23 mouse cellular contexts compared by ENCODE assay signal in genomic region chr9:64980548-64980947, GRCm38 (mm10). TPM values are rescaled to one million over a fixed set of nuclear protein-coding genes. Genes with fewer than 3 reads are reported as not detected.
DNase-seq lines count a peak whose midpoint lies in the region; ATAC-seq and TF ChIP-seq lines count a peak whose summit lies in the region.
"Had no signal": no experiment of that assay in that cellular context is flagged by ENCODE, and none has a peak within 500 bp of the region (broad histone marks: within the 10 kb centered on the region; RNA-seq: fewer than 3 reads in every experiment).

No protein-coding gene starts in this region.

- intact Hi-C loops in heart, postnatal 36 days (cut with DNase I): no loop called here

- no peak overlapping the region; the same call in 1 of the 2 replicates for H3K9ac ChIP-seq in embryonic facial prominence, embryonic 14.5 days (ENCODE audit: low read depth, low read length)
- H3K9ac ChIP-seq in heart, postnatal 0 days (replicated peaks; ENCODE audit: low read depth, low read length): no peak overlapping the region
- H3K9ac ChIP-seq in kidney, embryonic 16.5 days (replicated peaks; ENCODE audit: low read length): no peak overlapping the region
- H3K9ac ChIP-seq: embryonic facial prominence, embryonic 15.5 days; hindbrain, embryonic 12.5 days had no signal

- no peaks in the 10 kb centered on the region for H3K9me3 ChIP-seq in embryonic facial prominence, embryonic 14.5 days (ENCODE audit: control insufficient read depth, low read length)
- no peaks in the 10 kb centered on the region for H3K9me3 ChIP-seq in embryonic facial prominence, embryonic 10.5 days
- H3K9me3 ChIP-seq in heart, postnatal 0 days (replicated peaks; ENCODE audit: control insufficient read depth, low read length): no peaks in the 10 kb centered on the region
- no peaks in the 10 kb centered on the region for H3K9me3 ChIP-seq in kidney, embryonic 16.5 days (ENCODE audit: low read length)
- H3K9me3 ChIP-seq: embryonic facial prominence, embryonic 15.5 days; forebrain, embryonic 10.5 days; G1E; hindbrain, embryonic 12.5 days had no signal

- DNase-seq in embryonic facial prominence, embryonic 14.5 days (ENCODE audit: low spot score): peak; percentile 4
- no peak for DNase-seq in embryonic facial prominence, embryonic 10.5 days (ENCODE audit: low spot score)
- peak; percentile 29 for DNase-seq in heart, postnatal 0 days (ENCODE audit: low spot score)
- no peak for DNase-seq in heart, postnatal 36 days
- DNase-seq in kidney, adult 9 months: peak; percentile 23
- DNase-seq in adipocyte (ENCODE audit: low spot score): peak; percentile 44
- DNase-seq: adrenal gland, postnatal 10 days; B cell, adult 2 months; cerebellum, adult 11 months; cerebellum, adult 9-10 months; cerebellum, postnatal 25 days; gastrocnemius, adult 2 months; heart, postnatal 4 days had no signal

- no peak overlapping the region for H3K4me3 ChIP-seq in embryonic facial prominence, embryonic 14.5 days (ENCODE audit: low read depth, low read length)
- no peak overlapping the region for H3K4me3 ChIP-seq in embryonic facial prominence, embryonic 10.5 days
- no peak overlapping the region for H3K4me3 ChIP-seq in heart, postnatal 0 days (ENCODE audit: low read depth, low read length)
- H3K4me3 ChIP-seq in kidney, embryonic 16.5 days (ENCODE audit: low read length): no peak overlapping the region
- H3K4me3 ChIP-seq: embryonic facial prominence, embryonic 15.5 days; erythroblast, embryonic 14.5 days; forebrain, embryonic 10.5 days; gastrocnemius, adult 2 months; hindbrain, embryonic 12.5 days had no signal

- no peak for ATAC-seq in embryonic facial prominence, embryonic 14.5 days (ENCODE audit: low read depth)
- peak; percentile 77 for ATAC-seq in heart, postnatal 0 days (ENCODE audit: insufficient read depth, low read depth)
- no peak for ATAC-seq in kidney, embryonic 16.5 days (ENCODE audit: low FRiP score, low TSS enrichment)
- ATAC-seq: CD4-positive, CD25-positive, alpha-beta regulatory T cell, adult 4 months; forebrain, embryonic 14.5 days; hindbrain, embryonic 16.5 days; inflammation-experienced regulatory T-cells, adult 6 months had no signal

- H3K27ac ChIP-seq in embryonic facial prominence, embryonic 14.5 days (replicated peaks; ENCODE audit: low read depth, low read length): no peak overlapping the region
- H3K27ac ChIP-seq in embryonic facial prominence, embryonic 10.5 days (replicated peaks): no peak overlapping the region
- H3K27ac ChIP-seq in heart, postnatal 0 days (ENCODE audit: low read depth): peak overlapping the region; percentile 52; the same call in 1 of the 2 replicates
- H3K27ac ChIP-seq in kidney, embryonic 16.5 days (ENCODE audit: low read length): no peak overlapping the region
- H3K27ac ChIP-seq: embryonic facial prominence, embryonic 15.5 days; forebrain, embryonic 10.5 days; gastrocnemius, adult 2 months; hindbrain, embryonic 12.5 days had no signal

- H3K4me1 ChIP-seq in embryonic facial prominence, embryonic 14.5 days (ENCODE audit: control insufficient read depth, insufficient read depth, low read length): no peaks in the 10 kb centered on the region
- H3K4me1 ChIP-seq in embryonic facial prominence, embryonic 10.5 days: no peaks in the 10 kb centered on the region
- 0 out of 2 replicates have a peak, but pooled peaks cover 6% of the 10 kb centered on the region for H3K4me1 ChIP-seq in heart, postnatal 0 days (ENCODE audit: control insufficient read depth, insufficient read depth)
- no peaks in the 10 kb centered on the region for H3K4me1 ChIP-seq in kidney, embryonic 16.5 days (ENCODE audit: insufficient read depth, low read length)
- H3K4me1 ChIP-seq: embryonic facial prominence, embryonic 15.5 days; forebrain, embryonic 10.5 days; hindbrain, embryonic 12.5 days had no signal

- no peak for TF ChIP-seq EP300 in heart, postnatal 0 days (IDR thresholded peaks at IDR 0.05; ENCODE audit: low read depth)

- H3K27me3 ChIP-seq in embryonic facial prominence, embryonic 14.5 days (replicated peaks; ENCODE audit: control insufficient read depth, insufficient read depth, low read length): no peaks in the 10 kb centered on the region
- H3K27me3 ChIP-seq in embryonic facial prominence, embryonic 10.5 days (replicated peaks; ENCODE audit: low read depth, poor library complexity, severe bottlenecking): no peaks in the 10 kb centered on the region
- no peaks in the 10 kb centered on the region for H3K27me3 ChIP-seq in heart, postnatal 0 days (ENCODE audit: control insufficient read depth, insufficient read depth, low read length)
- no peaks in the 10 kb centered on the region for H3K27me3 ChIP-seq in kidney, embryonic 16.5 days (ENCODE audit: insufficient read depth, low read length)
- H3K27me3 ChIP-seq: embryonic facial prominence, embryonic 15.5 days; hindbrain, embryonic 12.5 days had no signal

- H3K4me2 ChIP-seq in embryonic facial prominence, embryonic 14.5 days (ENCODE audit: low read depth, low read length): no peak overlapping the region
- H3K4me2 ChIP-seq in heart, postnatal 0 days (ENCODE audit: low read depth, low read length): no peak overlapping the region
- no peak overlapping the region for H3K4me2 ChIP-seq in kidney, embryonic 16.5 days (replicated peaks; ENCODE audit: low read depth, low read length)
- H3K4me2 ChIP-seq: embryonic facial prominence, embryonic 15.5 days; hindbrain, embryonic 12.5 days had no signal

- 82% methylated on average over 3 of the region's 3 CpGs for WGBS in embryonic facial prominence, embryonic 14.5 days
- 83% methylated on average over 3 of the region's 3 CpGs for WGBS in embryonic facial prominence, embryonic 10.5 days
- 52% methylated on average over 3 of the region's 3 CpGs for WGBS in heart, postnatal 0 days
- WGBS in kidney, embryonic 16.5 days: 77% methylated on average over 3 of the region's 3 CpGs

- peaks cover 98% of the 10 kb centered on the region for H3K36me3 ChIP-seq in embryonic facial prominence, embryonic 14.5 days (ENCODE audit: control insufficient read depth, insufficient read depth, low read length)
- peaks cover 100% of the 10 kb centered on the region for H3K36me3 ChIP-seq in embryonic facial prominence, embryonic 10.5 days (replicated peaks)
- peaks cover 96% of the 10 kb centered on the region for H3K36me3 ChIP-seq in heart, postnatal 0 days (replicated peaks; ENCODE audit: control insufficient read depth, insufficient read depth, low read length)
- peaks cover 86% of the 10 kb centered on the region for H3K36me3 ChIP-seq in kidney, embryonic 16.5 days (ENCODE audit: insufficient read depth, low read length)

- TF ChIP-seq CTCF in heart, postnatal 0 days (IDR thresholded peaks at IDR 0.05; ENCODE audit: low read depth): no peak

RNA-seq across cellular contexts. Expression of gene Ints14, which starts 19.8 kb away (rescaled TPM):
- polyA plus RNA-seq in embryonic facial prominence, embryonic 14.5 days (2014; fragmentation: Nextera tagmentation; extraction: Ambion mirVana): 44.3 and 53.2 TPM in 2 replicates
- polyA plus RNA-seq in embryonic facial prominence, embryonic 10.5 days (2016; fragmentation: Nextera tagmentation; extraction: Ambion mirVana): 67.3 and 71.4 TPM in 2 replicates
- 34.6 and 36.4 TPM in 2 replicates for total RNA-seq in heart, postnatal 0 days (2014; rRNA removed; ENCODE audit: low replicate concordance)
- 26.2 and 26.5 TPM in 2 replicates for polyA plus RNA-seq in heart, postnatal 0 days (2015; fragmentation: Nextera tagmentation; extraction: Ambion mirVana)
- total RNA-seq in heart, postnatal 36 days (2021): 10 to 100 TPM; 15.9 to 16.0 TPM
- 59.8 and 66.8 TPM in 2 replicates for polyA plus RNA-seq in kidney, embryonic 16.5 days (2015; fragmentation: Nextera tagmentation; extraction: Ambion mirVana)

RNA-seq across cellular contexts. Expression of gene Slc24a1, which starts 29.1 kb away (rescaled TPM):
- 0.09 TPM in 1 of 2 replicates, not detected in the other for polyA plus RNA-seq in embryonic facial prominence, embryonic 14.5 days (2014; fragmentation: Nextera tagmentation; extraction: Ambion mirVana)
- 0.02 and 0.04 TPM in 2 replicates for polyA plus RNA-seq in embryonic facial prominence, embryonic 10.5 days (2016; fragmentation: Nextera tagmentation; extraction: Ambion mirVana)
- 0.08 TPM in 1 of 2 replicates, not detected in the other for total RNA-seq in heart, postnatal 0 days (2014; rRNA removed; ENCODE audit: low replicate concordance)
- 0.05 TPM in 2 replicates for polyA plus RNA-seq in heart, postnatal 0 days (2015; fragmentation: Nextera tagmentation; extraction: Ambion mirVana)
- under 1 TPM; 0.14 to 0.22 TPM for total RNA-seq in heart, postnatal 36 days (2021)
- polyA plus RNA-seq in kidney, embryonic 16.5 days (2015; fragmentation: Nextera tagmentation; extraction: Ambion mirVana): 0.08 TPM in 1 of 2 replicates, not detected in the other
- total RNA-seq: gastrocnemius, adult 2 months had no signal
- polyA plus RNA-seq: erythroblast, embryonic 14.5 days; G1E had no signal

RNA-seq across cellular contexts. Expression of gene Hacd3, which starts 40.9 kb away (rescaled TPM):
- polyA plus RNA-seq in embryonic facial prominence, embryonic 14.5 days (2014; fragmentation: Nextera tagmentation; extraction: Ambion mirVana): 37.9 and 41.5 TPM in 2 replicates
- polyA plus RNA-seq in embryonic facial prominence, embryonic 10.5 days (2016; fragmentation: Nextera tagmentation; extraction: Ambion mirVana): 104 and 105 TPM in 2 replicates
- 24.6 and 37.4 TPM in 2 replicates for total RNA-seq in heart, postnatal 0 days (2014; rRNA removed; ENCODE audit: low replicate concordance)
- 35.8 and 37.4 TPM in 2 replicates for polyA plus RNA-seq in heart, postnatal 0 days (2015; fragmentation: Nextera tagmentation; extraction: Ambion mirVana)
- 10 to 100 TPM; 17.3 to 18.6 TPM for total RNA-seq in heart, postnatal 36 days (2021)
- polyA plus RNA-seq in kidney, embryonic 16.5 days (2015; fragmentation: Nextera tagmentation; extraction: Ambion mirVana): 91.8 and 97.9 TPM in 2 replicates

RNA-seq across cellular contexts. Expression of gene Dpp8, which starts 51.7 kb away (rescaled TPM):
- 31.7 and 32.2 TPM in 2 replicates for polyA plus RNA-seq in embryonic facial prominence, embryonic 14.5 days (2014; fragmentation: Nextera tagmentation; extraction: Ambion mirVana)
- 37.8 and 37.9 TPM in 2 replicates for polyA plus RNA-seq in embryonic facial prominence, embryonic 10.5 days (2016; fragmentation: Nextera tagmentation; extraction: Ambion mirVana)
- 39.4 TPM in 2 replicates for total RNA-seq in heart, postnatal 0 days (2014; rRNA removed; ENCODE audit: low replicate concordance)
- 15.7 and 17.5 TPM in 2 replicates for polyA plus RNA-seq in heart, postnatal 0 days (2015; fragmentation: Nextera tagmentation; extraction: Ambion mirVana)
- 10 to 100 TPM; 58.1 to 64.9 TPM for total RNA-seq in heart, postnatal 36 days (2021)
- 37.7 and 39.5 TPM in 2 replicates for polyA plus RNA-seq in kidney, embryonic 16.5 days (2015; fragmentation: Nextera tagmentation; extraction: Ambion mirVana)

Comparison
In these comparisons a context has a peak if more than half of its experiments do, and no peak if none do; other contexts are left out.
1. DNase-seq: peak in embryonic facial prominence, embryonic 14.5 days (single experiment), heart, postnatal 0 days (single experiment), kidney, adult 9 months (single experiment) and adipocyte (single experiment); none in embryonic facial prominence, embryonic 10.5 days (single experiment) and heart, postnatal 36 days (0 of 2).